ENCODE assay signal across 29 mouse cellular contexts in the genomic region with DNA sequence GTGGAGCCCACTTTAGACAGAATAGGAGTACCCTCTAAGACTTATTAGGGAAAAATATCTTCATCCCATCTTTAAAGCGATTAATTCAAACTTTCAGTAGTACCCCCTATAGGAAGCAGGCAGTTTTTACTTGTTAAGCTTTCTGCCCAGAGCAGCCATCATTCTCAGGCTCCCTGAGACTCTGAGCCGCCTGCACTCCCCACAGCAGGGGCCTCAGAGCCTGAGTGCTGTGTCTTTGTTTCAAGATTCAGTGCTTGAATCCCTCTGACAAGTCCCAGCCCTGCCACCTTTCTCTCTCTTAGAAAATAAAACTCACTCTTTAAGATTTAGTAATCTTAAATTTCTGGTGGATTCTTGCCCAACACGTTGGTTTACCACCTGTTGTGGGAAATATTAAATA. TPM values are rescaled to one million over a fixed set of nuclear protein-coding genes. Genes with fewer than 3 reads are reported as not detected.
"Had no signal": no experiment of that assay in that cellular context is flagged by ENCODE, and none has a peak within 500 bp of the region (broad histone marks: within the 10 kb centered on the region; RNA-seq: fewer than 3 reads in every experiment).

No protein-coding gene starts in this region.

- H3K9ac ChIP-seq: heart, embryonic 12.5 days; hindbrain, embryonic 13.5 days; hindbrain, embryonic 15.5 days; kidney, embryonic 15.5 days; limb, embryonic 13.5 days; limb, embryonic 15.5 days; liver, embryonic 13.5 days; liver, embryonic 15.5 days; liver, postnatal 0 days had no signal

- DNase-seq: gastrocnemius, adult 2 months; gastrocnemius, postnatal 10 days; gastrocnemius, postnatal 25 days; heart, adult 18-20 months; heart, postnatal 14 days; heart, postnatal 36 days; kidney, adult 11 months; kidney, adult 2 months; kidney, adult 9 months; kidney, postnatal 10 days; kidney, postnatal 25 days; kidney, postnatal 4 days; left cerebral cortex, postnatal 4 days; liver, embryonic 13.5 days; liver, postnatal 0 days had no signal

- H3K4me3 ChIP-seq: gastrocnemius, adult 2 months; heart, embryonic 10.5 days; heart, embryonic 12.5 days; hindbrain, embryonic 13.5 days; hindbrain, embryonic 15.5 days; kidney, embryonic 15.5 days; layer of hippocampus, adult 2 months; left cerebral cortex, adult 2 months; limb, embryonic 13.5 days; limb, embryonic 15.5 days; liver, embryonic 13.5 days; liver, embryonic 15.5 days had no signal

- H3K27ac ChIP-seq: gastrocnemius, adult 2 months; heart, embryonic 10.5 days; hindbrain, embryonic 13.5 days; hindbrain, embryonic 15.5 days; hindbrain, postnatal 0 days; kidney, embryonic 15.5 days; layer of hippocampus, adult 2 months; left cerebral cortex, adult 2 months; limb, embryonic 13.5 days; limb, embryonic 15.5 days; liver, embryonic 13.5 days; liver, embryonic 15.5 days had no signal

- H3K36me3 ChIP-seq: heart, embryonic 10.5 days; heart, embryonic 12.5 days; kidney, embryonic 15.5 days; limb, embryonic 13.5 days; limb, embryonic 15.5 days; liver, embryonic 13.5 days; liver, embryonic 15.5 days had no signal

- H3K4me1 ChIP-seq: heart, embryonic 10.5 days; heart, embryonic 12.5 days; hindbrain, embryonic 13.5 days; hindbrain, embryonic 15.5 days; kidney, embryonic 15.5 days; limb, embryonic 13.5 days; limb, embryonic 15.5 days; liver, embryonic 13.5 days; liver, embryonic 15.5 days had no signal

- H3K9me3 ChIP-seq: heart, embryonic 10.5 days; heart, embryonic 12.5 days; hindbrain, embryonic 13.5 days; hindbrain, embryonic 15.5 days; kidney, embryonic 15.5 days; limb, embryonic 13.5 days; limb, embryonic 15.5 days; liver, embryonic 13.5 days; liver, embryonic 15.5 days had no signal

RNA-seq across cellular contexts. Expression of a gene that starts 43.0 kb away (rescaled TPM):
- total RNA-seq: gastrocnemius, adult 2 months; gastrocnemius, postnatal 25 days; heart, adult 18-20 months; heart, adult 8-10 months; heart, postnatal 14 days; heart, postnatal 36 days; hematopoietic stem cell, adult 5-6 weeks; liver, adult 2 months had no signal
